Mouse (Mus musculus): Measurements from ENCODE around the gene Zfp872.

- TF ChIP-seq CTCF (IDR thresholded peaks at IDR 0.05; ENCODE audit: insufficient read depth, low read length) (peak; percentile 96), POLR2A (IDR thresholded peaks at IDR 0.05; ENCODE audit: borderline replicate concordance, extremely low read depth, low read depth, low read length) (no peak)
Measured at GRCm38 (mm10) chr9:22138480-22138879, 49.4 kb upstream of the Zfp872 start.
